Mouse (Mus musculus): Measurements from ENCODE around the gene Acta1.
A peak's percentile ranks its signal among the peaks of the same experiment; 100 is the strongest.

Gene Acta1

DNA sequence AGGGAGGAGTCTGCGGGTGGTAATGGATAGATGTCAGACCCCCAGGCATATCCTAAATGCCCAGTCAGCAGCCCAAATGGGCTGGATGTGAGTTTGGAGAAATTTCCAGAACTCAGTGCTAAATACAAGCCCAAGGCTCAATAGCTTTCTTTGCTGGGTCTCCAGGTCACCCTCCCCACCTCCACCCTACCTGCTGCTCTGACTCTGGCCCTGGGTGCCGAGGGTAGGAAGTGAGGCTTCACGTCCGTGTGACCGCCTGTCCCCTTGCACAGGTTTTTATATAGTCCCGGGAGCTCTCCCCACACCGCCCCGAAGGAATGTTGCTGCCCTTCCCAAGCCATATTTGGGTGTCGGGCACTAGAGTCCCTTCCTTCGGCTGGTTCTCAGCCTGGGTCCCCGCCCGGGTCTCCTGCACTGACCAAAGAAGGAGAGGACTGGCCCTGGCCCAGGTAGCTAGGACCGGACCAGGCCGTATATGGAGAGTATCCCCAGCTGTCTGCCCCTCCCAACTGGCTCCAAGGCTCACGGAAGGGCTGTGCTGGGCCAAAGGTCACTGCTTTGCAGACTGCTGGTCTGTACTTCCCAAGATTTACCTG lies at the start of gene Acta1:
Acta1 (minus strand) TSS at position 250 of the 596 bp plus-strand sequence.
- no peak for DNase-seq

DNA sequence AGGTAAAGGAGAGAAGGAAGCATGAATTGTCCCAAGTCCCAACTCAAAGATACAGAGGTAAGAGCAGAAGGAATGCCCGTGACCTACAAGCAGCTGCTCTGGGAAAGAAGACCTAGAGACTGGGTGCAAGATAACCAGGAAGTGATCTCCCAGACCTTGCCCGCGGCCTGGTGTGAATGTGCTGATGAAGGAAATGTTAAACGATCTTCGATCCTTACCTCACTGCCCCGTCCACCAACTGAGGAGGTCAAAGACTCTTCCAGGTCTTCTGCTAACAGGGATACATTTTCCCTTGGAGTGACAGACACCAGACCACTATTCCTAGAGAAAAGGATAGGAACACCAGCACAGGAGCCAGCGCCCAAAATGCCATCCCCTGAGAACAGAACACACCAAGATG lies 34.5 kb upstream of the Acta1 start:
- no peak for DNase-seq

DNA sequence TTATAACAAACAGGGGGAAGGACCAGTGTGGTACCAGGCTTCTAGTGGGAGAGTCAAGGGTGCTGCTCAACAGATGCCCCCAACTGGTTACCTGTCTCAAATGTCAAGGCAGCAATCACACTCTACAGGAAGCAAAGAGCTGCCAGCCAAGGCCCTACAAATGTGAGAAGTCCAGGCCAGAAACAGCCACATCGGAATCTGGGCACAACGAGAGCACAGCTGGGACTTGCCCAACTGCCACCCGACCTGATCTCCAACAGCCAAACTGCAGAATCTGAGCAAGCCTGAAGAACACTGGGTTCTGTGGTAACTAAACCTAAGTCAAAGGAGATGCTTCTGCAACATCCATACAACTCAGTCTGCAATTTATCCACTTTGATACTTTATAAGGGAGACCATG lies 31.1 kb upstream of the Acta1 start:
- no peak for DNase-seq

DNA sequence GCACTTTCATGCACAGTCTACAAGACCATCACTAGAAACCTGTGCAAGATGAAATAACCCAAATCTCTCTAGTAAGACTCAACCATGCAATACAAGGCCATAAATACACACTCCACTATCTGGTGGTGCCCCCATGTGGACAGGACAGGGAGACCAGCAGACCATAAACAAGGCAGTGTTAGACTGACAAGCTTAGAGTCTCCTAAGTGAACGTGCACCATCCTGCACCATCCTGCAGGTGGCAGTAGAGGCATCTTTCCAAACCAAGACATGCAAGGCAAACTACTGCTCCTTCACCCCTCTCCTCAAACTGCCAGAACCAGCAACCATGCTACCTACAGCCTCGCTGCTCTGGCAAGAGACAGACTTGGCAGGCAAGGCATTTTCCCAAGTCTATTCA lies 30.2 kb upstream of the Acta1 start:
- DNase-seq, result peak; percentile 78

DNA sequence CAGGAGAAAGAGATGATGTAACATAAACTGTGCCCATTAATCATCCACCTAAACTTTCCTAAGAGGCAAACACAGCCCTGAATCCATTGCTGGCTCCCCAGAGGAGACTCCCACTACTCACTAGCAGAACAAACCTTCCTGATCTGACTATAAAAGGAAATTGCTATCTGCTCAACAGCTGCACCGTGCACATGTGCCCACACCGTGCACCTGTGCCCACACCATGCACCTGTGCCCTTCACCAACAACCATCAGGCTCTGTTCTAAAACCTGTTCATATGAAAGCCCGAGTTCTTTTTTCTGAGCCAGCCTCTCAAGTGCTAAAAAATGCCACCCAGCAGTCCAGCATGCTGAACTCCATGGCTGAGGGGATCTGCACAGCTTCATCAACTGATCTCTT lies 20.1 kb upstream of the Acta1 start:
- DNase-seq, result no peak

DNA sequence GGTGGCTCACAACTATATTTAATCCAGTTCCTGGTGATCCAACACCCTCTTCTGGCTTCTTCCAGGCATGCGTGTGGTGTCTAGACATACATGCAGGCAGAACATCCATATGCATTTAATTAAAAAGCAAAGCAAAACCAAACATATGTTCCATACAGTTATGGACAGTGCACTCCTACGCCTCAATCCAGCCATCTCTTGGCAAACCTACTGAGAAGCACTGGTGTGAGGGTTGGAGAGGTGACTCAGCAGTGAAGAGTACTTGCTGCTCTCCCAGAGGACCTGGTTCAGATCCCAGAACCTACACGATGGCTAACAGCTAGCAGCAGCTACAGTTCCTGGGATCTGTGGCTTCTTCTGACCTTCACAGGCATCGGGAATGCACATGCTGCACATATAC lies 17.7 kb upstream of the Acta1 start:
- no peak for DNase-seq

DNA sequence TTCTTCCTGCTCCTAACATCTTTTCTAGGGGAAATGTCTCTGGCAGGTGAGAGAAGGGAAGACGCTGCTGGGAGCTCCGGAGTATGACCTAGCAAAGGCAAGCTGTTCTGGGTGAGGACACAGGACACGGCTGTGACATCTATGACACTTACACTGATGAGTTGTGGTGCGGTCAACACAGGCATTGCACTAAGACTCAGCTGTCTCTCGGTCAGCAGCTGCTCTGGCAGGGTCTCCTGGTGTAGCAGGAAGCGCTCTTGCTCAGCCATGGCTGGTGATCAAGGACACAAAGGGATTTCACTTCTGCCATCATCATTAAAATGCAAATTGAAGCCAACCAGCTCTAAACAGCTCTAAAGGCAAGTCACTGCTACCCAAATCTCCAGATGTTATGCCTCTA lies 13.1 kb upstream of the Acta1 start:
- DNase-seq, result no peak

DNA sequence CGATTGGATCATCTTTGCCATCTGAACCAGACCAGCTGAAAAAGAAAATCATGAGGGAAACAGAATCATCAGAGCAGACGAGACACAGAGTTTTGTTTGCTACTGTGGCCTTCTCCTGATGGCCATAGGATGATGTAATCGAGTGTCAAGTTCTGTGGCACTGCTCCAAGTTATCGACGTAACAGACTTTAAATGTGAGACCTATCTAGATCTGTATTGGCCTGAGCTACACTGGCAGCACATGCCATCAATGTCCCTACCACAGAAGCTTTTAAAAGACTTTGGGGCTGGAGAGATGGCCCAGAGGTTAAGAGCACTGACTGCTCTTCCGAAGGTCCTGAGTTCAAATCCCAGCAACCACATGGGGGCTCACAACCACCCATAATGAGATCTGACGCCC lies 8.1 kb upstream of the Acta1 start:
- no peak for DNase-seq

DNA sequence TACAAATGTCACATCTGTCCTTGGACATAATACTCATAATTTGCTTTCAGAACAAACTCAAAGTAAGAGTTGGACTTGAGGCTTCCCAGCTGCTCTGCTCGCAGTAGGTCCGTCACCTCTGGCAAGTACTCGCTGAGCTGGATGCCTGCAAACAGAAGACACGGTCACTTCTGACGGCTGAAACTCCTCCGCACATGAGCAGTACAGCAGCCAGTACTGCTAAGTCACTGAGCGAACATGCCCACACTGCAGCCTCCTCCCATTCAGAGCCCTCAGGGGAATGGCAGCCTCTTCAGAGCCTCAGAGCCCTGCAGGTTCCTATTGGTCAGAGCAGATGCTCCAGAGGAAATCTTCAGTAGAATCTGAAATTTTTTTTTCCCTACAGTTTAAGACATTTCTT lies 4.8 kb upstream of the Acta1 start:
- no peak for DNase-seq

DNA sequence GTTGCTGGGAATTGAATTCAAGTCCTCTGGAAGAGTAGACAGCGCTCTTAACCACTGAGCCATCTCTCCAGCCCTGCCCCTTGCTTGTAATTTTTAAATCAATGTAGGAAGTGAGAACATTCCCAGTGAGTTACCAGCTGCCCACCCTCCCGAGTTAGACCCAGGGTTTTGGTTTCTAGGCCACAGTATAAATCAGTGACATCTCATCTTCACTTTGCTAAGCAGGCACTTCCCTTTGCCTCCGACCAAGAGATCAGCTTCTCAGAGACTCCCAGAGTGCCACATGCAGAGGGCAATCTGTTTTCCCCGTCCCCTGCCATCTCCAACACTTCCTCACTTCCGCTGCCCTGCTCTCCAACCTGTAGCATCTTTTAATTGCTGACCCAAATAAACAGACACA lies 4.0 kb upstream of the Acta1 start:
- DNase-seq, result no peak

DNA sequence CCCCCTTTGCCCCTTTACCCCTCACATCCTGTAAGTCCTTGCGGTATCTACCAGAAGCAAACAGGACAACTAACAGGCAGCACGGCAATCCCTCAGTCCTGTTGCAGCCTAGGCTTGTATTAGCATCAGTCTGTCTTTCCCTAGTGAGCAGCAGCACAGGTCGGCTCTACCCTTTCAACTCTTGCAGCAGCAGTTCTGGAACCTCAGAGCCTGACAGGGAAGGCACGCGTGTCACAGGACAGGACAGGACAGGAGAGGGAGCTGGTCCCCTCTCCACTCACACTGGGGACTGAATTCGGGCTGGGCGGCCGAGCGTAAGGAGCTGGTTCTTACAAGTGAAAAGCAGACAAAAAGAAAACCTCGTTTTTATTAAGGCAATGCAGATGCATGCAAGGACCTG lies 2.2 kb upstream of the Acta1 start:
- DNase-seq, result no peak

DNA sequence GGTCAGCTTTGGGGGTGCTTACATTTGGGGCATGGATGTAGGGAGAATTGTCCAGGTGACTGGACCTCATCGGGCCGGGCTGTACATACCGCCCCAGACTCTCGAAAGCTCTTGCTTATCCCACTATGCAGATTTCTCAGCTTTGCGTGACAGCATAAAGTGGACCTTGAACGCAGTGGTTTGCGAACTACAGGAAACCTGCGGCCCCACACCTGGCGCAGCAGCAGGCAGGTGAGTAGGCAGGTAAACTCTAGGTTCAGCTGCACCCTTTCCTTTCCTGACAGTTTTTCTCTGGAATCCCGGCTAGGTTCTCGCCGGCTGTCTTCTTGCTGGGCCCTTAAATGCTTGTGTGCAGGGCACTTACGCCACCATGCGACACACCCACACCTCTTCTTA lies 1.8 kb upstream of the Acta1 start:
- DNase-seq, result no peak

DNA sequence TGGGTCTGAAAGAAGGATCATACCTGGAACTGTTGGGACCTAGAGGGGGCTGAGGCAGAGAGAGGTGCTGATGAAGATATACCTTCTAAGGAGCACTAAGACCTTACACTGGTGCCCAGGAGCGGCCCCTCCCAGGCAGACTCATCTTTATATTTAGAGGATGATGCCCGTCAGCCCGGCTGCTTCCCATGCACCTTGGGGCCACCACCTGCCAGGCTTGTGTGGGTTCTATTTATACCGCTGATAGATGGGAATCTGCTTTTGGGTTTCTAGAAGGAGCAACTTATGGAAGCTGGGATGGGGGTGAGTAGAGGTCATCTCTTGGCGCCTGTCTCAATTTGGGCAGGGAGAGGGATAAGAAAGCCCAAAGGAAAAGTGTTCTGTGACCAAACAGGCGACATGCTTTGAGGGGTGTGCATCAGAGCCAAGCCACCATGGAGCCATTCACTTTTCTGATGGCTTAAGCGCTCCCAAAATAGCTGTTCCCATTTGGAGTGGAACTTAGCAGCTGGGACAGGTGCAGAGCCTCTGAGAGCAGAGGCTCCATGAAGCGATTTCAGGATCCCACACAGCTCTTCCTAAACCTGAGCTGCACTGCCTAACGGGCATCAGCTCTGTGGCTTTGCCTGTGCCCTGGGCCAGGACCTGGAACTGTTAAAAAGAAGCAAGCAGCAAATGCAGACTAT lies 1.3 kb upstream of the Acta1 start:
- no peak for DNase-seq

DNA sequence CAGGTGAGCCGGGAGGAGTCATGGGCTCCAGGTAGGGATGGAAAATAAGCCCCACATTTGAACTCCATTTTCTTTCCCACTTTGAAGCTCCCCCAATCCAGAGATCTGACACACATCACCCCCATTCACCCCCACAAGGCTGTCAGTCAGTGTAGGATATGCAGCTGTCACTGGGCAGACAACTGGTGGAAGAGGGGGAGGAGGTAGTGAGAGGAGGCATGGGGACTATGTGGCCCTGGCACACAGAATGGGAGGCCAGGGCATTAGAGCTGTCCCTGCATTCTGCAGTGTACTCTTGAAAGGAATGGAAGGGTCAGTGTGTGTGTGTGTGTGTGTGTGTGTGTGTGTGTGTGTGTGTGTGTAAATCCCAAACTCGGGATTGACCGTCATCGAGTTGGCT lies 679 bp upstream of the Acta1 start:
- DNase-seq, result no peak

DNA sequence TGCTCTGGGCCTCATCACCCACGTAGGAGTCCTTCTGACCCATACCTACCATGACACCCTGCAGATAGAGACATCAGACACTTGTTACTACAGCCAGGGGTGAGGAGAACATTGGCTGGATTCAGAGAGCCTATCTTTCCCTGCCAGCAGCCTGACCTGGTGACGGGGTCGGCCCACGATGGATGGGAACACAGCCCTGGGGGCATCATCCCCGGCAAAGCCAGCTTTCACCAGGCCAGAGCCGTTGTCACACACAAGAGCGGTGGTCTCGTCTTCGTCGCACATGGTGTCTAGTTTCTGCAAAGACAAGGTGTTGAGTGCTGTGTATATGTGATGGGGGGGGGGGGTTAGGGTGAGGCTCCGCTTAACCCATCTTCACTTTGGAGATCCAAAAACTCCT lies 1.1 kb downstream of the Acta1 start:
- no peak for DNase-seq

DNA sequence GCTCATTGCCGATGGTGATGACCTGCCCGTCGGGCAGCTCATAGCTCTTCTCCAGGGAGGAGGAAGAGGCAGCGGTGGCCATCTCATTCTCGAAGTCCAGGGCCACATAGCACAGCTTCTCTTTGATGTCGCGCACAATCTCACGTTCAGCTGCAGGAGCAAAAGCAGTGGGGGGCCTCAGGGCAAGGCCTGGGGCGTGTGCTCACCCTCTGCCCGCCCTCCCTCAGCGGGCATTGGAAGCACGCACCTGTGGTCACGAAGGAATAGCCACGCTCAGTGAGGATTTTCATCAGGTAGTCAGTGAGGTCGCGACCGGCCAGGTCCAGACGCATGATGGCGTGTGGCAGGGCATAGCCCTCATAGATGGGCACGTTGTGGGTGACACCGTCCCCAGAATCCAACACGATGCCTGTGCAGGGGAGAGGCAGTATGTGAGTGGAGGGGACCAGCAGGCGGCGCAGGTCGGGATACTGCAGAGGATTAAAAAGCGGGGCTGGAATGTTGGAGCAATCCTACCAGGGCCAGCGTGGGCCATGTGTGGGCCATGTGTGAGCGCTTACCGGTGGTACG lies 1.9 kb downstream of the Acta1 start:
- no peak for DNase-seq

DNA sequence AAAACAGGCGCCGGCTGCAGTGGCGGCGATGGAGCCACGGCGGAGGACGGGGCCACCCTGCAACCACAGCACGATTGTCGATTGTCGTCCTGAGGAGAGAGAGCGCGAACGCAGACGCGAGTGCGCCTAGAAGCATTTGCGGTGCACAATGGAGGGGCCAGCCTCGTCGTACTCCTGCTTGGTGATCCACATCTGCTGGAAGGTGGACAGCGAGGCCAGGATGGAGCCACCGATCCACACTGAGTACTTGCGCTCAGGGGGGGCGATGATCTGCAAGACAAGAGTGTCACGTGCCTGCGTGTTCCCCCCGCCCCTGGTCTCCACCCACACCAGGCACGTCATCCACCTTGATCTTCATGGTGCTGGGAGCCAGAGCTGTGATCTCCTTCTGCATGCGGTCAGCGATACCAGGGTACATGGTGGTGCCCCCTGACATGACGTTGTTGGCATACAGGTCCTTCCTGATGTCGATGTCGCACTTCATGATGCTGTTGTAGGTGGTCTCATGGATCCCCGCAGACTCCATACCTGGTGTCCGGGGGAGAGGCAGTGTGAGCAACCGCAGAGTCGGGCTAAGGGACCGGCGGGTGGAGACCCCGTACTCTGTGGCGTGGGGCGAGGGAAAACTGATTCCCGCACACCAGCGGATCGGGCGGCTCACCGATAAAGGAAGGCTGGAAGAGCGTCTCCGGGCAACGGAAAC lies 2.5 kb downstream of the Acta1 start:
- no peak for DNase-seq

DNA sequence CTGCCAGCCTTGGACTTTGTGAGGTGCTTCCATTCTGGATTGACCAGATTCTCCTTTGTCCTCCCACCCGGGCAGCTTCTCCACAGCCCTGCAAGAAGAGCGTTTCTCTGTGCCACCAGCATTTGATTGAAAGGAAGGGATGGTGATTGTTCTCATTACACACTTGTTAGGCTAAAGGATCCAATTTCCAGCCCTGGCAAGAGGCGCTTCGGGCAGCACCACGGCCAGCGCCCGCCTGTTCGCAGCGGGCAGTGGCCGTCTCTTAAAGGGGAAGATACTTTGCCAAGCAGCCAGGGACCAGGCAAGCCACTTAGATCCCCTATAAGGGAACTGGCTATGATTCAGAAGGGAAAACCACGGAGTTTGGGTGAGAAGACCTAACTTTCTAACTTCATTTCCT lies 3.3 kb downstream of the Acta1 start:
- peak; percentile 32 for DNase-seq

DNA sequence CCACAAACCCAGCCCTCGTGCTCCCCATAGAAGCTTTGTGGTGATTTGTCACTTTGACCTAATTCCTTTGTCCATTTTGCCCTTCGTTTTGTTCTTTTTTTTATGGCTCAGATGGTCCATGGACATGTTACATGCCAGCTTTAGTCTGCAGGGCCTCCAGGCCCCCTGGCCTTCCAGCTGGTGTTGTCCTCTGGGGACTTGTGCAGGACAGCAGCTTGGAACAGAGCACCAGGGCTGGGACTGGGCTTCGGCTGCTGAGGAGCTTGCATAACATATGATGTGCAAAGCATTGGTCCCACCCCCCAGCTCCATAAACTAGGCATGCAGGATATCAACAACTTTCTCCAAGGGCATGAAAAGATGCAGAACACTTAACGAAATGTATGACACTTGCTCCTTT lies 4.8 kb downstream of the Acta1 start:
- no peak for DNase-seq

DNA sequence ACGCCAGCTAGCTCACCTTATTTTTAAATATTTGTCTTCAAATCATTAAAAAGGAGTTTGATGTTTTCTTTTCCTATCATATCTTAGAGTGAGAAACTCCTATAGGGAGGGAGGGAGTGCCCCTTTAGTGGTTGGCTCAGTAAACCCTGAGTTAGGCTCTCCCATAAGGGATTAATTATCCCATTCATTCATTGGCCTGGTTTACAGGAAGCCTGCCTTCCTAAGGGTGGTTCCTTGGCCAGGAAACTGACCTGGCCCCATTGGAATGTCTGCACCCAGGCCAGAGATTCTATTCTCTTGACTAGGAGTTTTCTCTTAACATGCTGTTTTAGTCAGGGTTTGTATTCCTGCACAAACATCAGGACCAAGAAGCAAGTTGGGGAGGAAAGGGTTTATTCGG lies 6.6 kb downstream of the Acta1 start:
- DNase-seq, result no peak

DNA sequence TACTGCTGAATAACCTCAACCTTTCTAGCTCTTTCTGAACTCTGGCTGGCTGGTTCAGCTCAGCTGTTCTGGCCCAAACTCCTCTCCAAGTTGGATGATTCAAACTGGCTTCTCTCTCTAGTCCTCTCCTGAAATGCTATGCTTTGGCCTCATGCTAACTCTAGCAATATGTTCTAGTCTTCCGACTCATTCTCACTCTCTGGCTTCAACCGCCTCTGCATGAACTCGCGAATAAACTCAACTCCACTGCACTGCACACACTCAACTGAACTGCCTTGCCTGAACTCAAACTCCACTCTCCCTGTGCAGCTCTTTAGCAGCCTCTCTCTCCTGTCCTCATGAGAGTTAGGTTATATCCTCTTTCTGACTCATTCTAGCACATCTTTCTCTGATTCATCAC lies 7.4 kb downstream of the Acta1 start:
- no peak for DNase-seq

DNA sequence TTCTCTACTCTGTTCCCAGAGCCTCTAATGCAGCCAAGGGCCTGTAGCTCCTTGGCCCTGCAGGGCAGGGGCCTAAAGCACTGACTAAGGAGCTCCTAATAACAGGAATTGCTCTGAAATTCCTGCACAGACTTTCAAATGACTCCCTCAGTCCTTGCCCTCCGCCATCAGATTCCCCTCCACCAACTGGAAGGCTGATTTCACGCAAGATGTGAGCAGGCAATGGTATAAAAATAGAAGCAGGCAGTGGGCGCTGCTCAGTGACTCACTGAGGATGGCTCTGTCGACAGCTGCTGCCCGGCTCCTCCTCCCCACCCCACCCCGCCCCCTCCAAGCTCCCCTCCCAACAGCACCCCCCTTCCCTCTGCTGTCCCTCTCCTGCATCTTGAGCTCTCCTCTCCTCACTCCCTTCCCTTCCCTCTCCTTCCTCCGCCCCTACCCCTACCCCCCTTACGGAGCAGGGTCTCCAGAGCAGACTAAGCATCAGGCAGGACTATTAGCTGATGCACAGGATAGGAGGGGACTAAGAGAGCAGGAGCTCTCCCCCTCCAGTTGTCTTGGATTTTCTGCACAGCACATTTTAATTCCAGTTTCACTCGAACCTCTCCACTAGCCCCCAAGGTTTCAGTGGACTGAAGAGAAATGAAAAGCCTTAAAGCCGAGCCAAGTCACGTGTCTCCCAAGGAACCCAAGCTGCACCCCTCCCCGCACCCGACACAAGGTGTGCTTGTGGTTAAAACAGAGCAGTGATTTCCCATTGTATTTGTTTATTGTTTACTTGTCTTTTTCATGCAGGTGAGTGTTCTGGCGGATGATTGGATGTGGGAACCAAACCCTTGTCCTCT lies 9.6 kb downstream of the Acta1 start:
- DNase-seq, result no peak

DNA sequence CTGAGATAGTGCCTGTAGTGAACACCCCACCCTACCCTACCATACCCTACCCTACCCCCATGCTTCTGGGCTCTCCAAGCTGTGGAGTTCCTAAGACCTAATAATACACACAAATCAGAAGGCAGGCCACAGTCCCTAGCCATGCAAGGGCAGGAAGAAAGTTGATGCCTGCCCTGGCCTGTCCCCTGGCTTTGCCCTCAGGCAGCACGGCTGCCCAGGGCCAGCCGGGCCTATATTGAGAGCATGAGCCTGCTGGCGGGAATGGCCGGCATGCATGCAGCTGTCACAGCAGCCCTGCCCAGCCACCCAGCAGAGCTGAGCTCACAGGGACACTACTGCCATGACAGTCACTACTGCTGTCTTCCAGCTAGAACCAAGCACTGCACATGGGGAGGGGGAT lies 11.5 kb downstream of the Acta1 start:
- DNase-seq, result no peak
